Mouse (Mus musculus) limb, embryonic 10.5 days (tissue): ENCODE data around the gene Prok2. TPM values are rescaled to one million over a fixed set of nuclear protein-coding genes. Genes with fewer than 3 reads are reported as not detected.

Source experiments
- DNase-seq: peaks from one replicate; pipeline ENCODE4 v3.0.0-alpha.2; 2017; ENCODE audit warnings: low spot score
- H3K27ac ChIP-seq: fragments of 300-500 bp; sonication (generic); 2 replicates; pipeline ENCODE4 v1.5.1; 2016; ENCODE audit warnings: mild to moderate bottlenecking
- H3K27me3 ChIP-seq: fragments of 300-500 bp; sonication (generic); 2 replicates; pipeline ENCODE4 v1.6.1; 2016; ENCODE audit warnings: low read depth, mild to moderate bottlenecking; ENCODE audit not compliant: poor library complexity, severe bottlenecking
- H3K36me3 ChIP-seq: fragments of 300-500 bp; sonication (generic); 2 replicates; pipeline ENCODE4 v1.6.1; 2016; ENCODE audit warnings: mild to moderate bottlenecking, moderate library complexity
- H3K4me1 ChIP-seq: fragments of 300-500 bp; sonication (generic); 2 replicates; pipeline ENCODE4 v1.6.1; 2016
- H3K4me3 ChIP-seq: fragments of 300-500 bp; sonication (generic); 2 replicates; pipeline ENCODE4 v1.5.1; 2016; ENCODE audit warnings: mild to moderate bottlenecking, moderate library complexity
- H3K9me3 ChIP-seq: fragments of 300-500 bp; sonication (generic); replicated peaks from 2 replicates; pipeline ENCODE4 v1.6.1; 2016; ENCODE audit warnings: mild to moderate bottlenecking
- WGBS: fragments of 180-500 bp; shearing (Covaris S2); methylation state at CpG from one replicate; pipeline ENCODE4 v1.1.7; 2016; 5-methylcytosine and 5-hydroxymethylcytosine counted together
- polyA plus RNA-seq: library from polyadenylated mRNA; unstranded; fragments of >200 nt; fragmentation: Nextera tagmentation; extraction: Ambion mirVana; gene quantifications from 2 replicates; pipeline ENCODE4 v1.2.1, GENCODE M21; 2016

Gene Prok2
- polyA plus RNA-seq, 1 experiment from 2014 or later = not detected

- H3K27me3 ChIP-seq = 0 out of 2 replicates have a peak, but pooled peaks cover 17% of the 10 kb centered on the region
These were observed 63.0 kb downstream of the Prok2 start for GRCm38 (mm10) chr6:99663232-99663631.

More at GRCm38 (mm10) chr6:99663232-99663631, 63.0 kb downstream of the Prok2 start:
- Histone ChIP-seq H3K36me3 (no peaks in the 10 kb centered on the region), H3K9me3 (no peaks in the 10 kb centered on the region), H3K4me3 (no peak overlapping the region), H3K27ac (no peak overlapping the region), H3K4me1 (peaks cover 36% of the 10 kb centered on the region)
- 80% methylated on average over 8 of the region's 8 CpGs for WGBS
- DNase-seq = no peak

Other genes with a start within 250 kb of the Prok2 start
- gene Foxp1, start 203.7 kb downstream of the Prok2 start, polyA plus RNA-seq = 30.6 and 47.3 TPM in 2 replicates
- gene Eif4e3, start 59.6 kb downstream of the Prok2 start, polyA plus RNA-seq = 11.1 and 14.6 TPM in 2 replicates
- 2.4 and 3.2 TPM in 2 replicates for gene Gm20696, start 59.6 kb downstream of the Prok2 start, polyA plus RNA-seq
- 1.0 and 1.1 TPM in 2 replicates for gene Gpr27, start 33.7 kb downstream of the Prok2 start, polyA plus RNA-seq